Mouse (Mus musculus) hindlimb bud, embryonic 11.5 days (tissue): ENCODE results near the gene Gzf1.

Experiments used
- DNase-seq: peaks from one replicate; pipeline ENCODE4 v3.0.0-alpha.2; 2012; ENCODE audit warnings: low read depth, low spot score; ENCODE audit errors: extremely low spot score

Gzf1 gene

GRCm38 (mm10) chr2:148698571-148698970 is 17.7 kb downstream of the Gzf1 start:
- DNase-seq: no peak

DNA sequence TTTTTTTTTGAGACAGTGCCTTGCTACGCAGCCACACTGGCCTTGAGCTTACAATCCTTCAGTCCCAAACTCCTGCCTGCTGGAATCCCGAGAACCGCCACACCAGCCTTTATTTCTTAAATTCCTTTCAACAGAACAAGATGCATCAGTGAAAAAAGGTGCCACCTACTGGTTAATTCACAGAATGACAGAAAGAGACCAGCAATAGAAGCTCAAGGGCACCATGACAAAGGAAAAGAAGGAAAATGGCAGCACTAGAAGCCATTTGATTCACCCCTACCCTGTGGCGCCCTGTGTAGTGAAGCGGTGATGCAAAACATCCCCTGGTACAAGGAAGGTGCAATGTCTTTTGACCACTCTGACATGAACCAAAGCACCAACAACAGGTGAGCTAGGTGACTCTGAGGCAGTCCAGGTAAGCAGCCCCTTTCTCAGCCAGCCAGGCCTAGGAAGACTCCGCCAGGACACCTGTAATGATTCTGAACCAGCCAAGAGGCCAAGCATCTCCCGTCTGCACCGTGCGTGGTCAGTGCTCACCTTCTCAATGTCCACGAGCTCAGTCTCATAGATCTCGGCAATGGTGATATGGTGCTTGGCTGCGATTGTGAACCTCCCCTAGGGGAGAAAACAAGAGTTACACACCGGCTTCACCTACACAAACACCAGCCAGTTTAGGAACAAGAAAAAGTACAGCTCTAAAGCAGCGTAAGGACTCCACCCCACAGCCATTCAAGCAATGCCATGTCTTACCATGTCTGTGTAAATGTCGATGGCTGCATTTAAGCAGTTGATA is 25.8 kb downstream of the Gzf1 start:
- DNase-seq: no peak

DNA sequence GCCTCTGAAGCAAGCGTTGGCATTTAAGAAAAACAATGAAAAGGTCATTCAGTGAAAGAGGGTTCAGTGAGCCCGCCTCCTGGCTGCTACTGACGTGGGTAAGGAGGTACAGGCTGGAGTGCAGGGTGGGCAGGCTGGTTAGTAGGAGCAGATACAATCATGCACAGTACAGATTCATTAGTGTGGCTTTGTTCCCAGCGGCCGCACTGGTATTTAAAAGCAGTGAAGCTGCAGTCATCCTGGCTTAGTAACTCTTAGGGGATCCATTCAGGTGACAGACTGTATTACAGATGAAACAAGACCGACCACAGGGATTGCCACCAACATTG is 26.3 kb downstream of the Gzf1 start:
- no peak for DNase-seq

DNA sequence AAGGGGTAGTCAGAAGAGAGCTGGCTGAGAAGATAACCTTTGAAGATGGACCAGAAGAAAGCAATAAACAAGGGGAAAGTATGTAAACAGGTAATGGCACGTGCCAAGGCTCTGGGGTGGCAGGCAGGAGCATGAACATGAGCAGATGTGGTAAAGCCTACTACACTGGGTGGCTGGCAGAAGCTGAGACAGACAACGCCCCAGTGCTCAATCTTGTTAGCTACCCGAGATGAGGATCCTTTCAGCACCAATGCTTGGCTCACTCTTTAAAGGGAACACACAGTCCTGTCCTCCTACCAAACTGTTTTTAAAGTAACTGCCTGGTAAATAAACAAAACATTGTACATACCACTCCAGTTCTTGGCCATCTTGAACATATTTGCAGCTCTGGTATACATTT is 31.5 kb downstream of the Gzf1 start:
- DNase-seq: no peak

GRCm38 (mm10) chr2:148717072-148717471 is 36.2 kb downstream of the Gzf1 start:
- no peak for DNase-seq

DNA sequence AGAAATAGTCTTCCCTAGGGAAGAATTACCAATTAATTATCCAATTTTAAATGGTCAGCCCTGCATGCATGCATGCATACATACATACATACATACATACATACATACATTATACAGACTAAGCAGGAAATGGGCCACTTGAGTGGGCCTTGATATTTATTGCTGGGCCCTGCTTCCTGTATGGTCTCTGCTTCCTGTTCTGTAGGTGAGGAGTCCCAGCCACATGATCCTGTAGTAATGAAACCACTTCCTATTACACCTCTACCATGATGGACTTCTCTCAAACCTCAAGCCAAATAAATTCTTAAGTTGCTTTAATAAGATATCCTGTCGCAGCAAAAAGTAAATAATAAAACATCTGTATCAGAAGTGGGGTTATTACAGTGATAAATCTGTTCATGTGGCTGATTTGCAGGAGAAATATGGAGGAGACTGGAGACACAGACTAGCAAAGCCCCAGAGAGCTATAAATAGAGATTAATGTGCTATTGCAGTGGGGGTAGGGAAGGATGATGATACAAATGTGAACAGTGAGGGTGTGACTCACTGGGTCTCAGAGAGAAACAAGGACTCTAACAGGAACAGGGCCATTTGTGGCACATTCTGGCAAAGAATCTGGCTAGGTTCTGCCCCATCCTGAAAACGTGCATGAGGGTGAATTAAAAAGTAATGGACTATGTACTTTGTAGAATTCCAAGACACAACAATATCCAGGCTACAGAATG is 38.6 kb downstream of the Gzf1 start:
- no peak for DNase-seq

GRCm38 (mm10) chr2:148731614-148732326 is 50.9 kb downstream of the Gzf1 start:
- DNase-seq: no peak

GRCm38 (mm10) chr2:148732327-148733000 is 51.6 kb downstream of the Gzf1 start, which contains the start of gene Napb:
TSS of gene Napb (minus strand) at chr2:148732467.
- peak; percentile 73 for DNase-seq
